Mouse (Mus musculus): Measurements from ENCODE around the gene Cfap61. TPM values are rescaled to one million over a fixed set of nuclear protein-coding genes. Genes with fewer than 3 reads are reported as not detected.

Cfap61 gene
- not detected for polyA plus RNA-seq (2017; shearing (Covaris generic))

GRCm38 (mm10) chr2:145934339-145935231 is at the start of gene Cfap61, which contains the start of gene Crnkl1:
TSS of gene Cfap61 (plus strand) at chr2:145934784.
TSS of gene Crnkl1 (minus strand) at chr2:145935014.

GRCm38 (mm10) chr2:145901861-145902260 is 32.7 kb upstream of the Cfap61 start, which contains the start of gene Naa20:
TSS of gene Naa20 (plus strand) at chr2:145902099.

DNA sequence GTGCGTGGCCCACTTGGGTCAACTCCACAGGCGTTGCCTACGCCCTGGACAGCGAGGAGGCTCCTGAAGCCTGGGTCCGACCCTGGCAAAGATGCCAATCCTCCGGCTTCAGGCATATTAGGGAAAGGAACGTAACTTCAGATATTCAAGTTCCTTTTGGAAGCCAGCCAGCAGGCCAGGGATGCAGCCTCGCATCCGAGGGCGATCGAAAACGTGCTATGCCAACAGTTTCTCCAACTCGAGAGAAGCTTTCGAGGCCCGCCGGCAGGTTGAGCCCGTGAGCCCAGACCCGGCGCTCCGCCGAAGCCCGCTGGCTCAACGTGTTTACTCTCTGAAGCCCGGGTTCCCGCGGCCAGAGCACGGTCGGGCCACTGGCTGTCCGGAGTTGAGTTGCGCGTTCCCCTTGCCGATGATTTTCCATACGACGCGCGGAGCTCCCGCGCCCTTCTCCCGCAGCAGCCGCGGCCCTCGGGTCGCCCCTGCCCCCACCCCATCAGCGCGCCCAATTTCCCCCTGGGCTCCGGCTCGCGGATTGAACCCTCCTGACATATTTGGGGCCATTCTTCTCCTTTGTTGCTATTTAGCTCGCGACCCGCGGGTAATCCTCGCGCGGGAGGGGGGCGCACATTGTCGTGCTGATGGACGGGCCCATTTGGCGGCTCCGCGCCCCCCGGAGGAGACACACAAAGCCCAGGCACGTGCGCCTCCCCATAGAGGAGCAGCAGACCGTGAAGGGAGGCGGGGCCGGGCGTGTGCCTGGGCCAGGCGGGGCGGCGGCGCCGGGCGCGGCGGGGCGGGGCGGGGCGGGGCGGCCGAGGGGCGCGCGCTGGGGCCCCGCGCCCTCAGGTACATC is 286.7 kb downstream of the Cfap61 start, which contains the start of gene Insm1:
Gene Insm1 (plus strand): TSS at position 846 of the 853 bp plus-strand sequence.

Other genes with a start within 250 kb of the Cfap61 start
- 67.0 TPM for gene Naa20, start 32.7 kb upstream of the Cfap61 start, polyA plus RNA-seq (2017; shearing (Covaris generic))
- gene Crnkl1, start 230 bp downstream of the Cfap61 start, polyA plus RNA-seq (2017; shearing (Covaris generic)), result 45.3 TPM

All from effector memory CD4-positive, alpha-beta T cell, adult 5 months (primary cell).